Mouse (Mus musculus): ENCODE results near the gene Lrrc51.

GRCm38 (mm10) chr7:101867482-101867881, 66.2 kb downstream of the Lrrc51 start:
- TF ChIP-seq POLR2A (IDR thresholded peaks at IDR 0.05; ENCODE audit: insufficient read depth, low read length) (no peak), CTCF (IDR thresholded peaks at IDR 0.05; ENCODE audit: low read depth, low read length) (no peak)

Data from ES-Bruce4 (cell line).